Mouse (Mus musculus): ENCODE data around the gene Cdpf1.
"Not testable (repeated sequence)": the region's sequence is repeated elsewhere in the genome, so short reads cannot be mapped to it uniquely, and the experiment has no call there.

The Cdpf1 gene

DNA sequence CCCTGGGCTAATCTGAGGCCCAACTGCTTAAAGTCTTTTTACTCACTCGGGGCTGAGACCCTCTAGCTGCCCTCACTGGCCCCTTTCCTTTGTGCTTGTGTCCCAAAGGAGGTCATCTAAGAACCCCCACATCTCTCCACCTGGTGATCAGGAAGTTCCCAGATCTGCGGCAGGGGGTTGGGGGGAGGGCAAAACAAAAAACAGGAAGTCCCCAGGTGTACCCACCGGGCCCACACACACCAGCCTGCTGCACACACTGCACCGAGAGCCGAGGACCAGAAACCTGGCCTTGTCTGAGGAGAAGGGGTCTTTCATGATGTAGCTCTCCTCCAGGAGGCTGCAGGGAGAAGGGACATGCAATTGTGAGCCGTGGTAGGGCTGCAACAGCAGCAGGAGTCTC is 3.5 kb downstream of the Cdpf1 start:
- DNase-seq (ENCODE audit: low spot score): no peak

DNA sequence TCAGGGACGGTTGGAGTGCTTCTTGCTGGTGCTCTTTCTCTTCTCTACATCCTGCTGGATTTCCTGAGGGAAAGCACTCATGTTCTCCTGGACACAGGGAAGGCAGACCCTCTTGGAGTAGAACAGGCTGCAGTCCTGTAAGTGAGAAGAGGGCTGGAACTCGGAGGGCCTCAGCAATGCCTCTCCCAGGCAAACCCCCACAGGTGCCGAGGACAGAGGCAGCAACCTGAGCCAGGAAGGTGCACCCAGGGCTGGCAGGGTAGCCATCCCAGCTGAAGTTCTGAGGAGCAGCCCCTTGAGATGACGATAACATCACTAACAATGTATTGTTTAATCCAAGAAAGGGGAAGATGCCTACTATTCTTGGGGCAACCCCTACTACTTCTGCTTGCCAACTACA is 4.1 kb downstream of the Cdpf1 start:
- DNase-seq (ENCODE audit: low spot score): no peak

DNA sequence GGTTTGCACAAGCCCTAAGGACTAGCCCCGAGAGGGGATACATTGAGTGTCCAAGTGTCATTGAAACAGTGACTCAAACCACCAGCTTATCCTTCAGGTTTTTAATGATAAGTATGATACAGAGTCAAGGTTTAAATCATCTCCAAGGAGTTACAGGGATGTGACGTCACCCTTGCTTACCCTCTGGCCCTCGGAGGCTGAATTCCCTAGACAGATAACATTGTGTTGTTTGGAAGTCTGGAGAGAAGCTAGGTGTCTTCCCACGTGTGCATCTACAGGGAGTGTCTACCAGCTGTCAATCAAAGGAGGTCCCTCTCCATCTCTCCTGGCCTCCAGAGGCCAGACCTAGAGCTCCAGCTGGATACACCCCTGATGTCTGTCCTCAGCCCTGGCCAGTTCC is 4.6 kb downstream of the Cdpf1 start:
- DNase-seq (ENCODE audit: low spot score): no peak

DNA sequence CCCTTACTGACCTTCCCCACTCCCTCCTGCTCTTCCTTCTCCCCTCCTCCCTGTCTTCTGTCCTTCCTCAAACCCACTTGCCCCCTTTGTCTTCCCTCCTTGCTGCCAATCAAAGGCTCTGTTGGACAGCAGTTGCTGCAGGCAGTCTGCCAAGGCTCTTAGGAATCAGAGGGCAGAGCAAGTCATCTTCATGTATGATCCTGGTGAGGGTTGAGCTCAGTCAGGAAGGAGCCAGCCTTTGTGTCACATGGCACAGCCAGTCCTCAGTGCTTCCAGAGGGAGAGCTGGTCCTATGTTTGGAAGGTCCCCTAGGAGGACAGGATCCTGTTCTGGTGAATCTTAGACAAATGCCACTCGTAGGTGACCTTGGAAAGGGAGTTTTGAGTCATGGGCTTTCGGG is 8.6 kb downstream of the Cdpf1 start:
- no peak for DNase-seq (ENCODE audit: low spot score)

DNA sequence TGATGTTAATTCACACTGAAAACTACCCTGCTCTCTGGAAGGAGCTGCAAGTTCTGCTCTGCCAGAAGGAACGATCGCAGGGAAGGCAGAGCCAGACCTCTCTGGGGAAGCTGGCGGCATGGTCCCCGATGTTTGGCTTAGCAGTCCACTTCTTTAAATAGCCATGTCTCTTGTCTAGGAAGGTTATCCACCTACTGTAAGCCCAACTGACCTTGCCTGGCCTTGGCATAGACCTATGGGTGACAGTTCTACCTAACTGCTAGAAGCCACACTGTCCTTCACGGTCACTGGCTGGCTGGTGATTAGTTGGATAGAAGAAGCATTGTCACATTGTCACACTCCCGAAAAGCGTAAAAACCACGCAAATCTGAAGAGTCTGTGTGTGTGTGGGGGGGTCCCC is 12.8 kb downstream of the Cdpf1 start:
- DNase-seq (ENCODE audit: low spot score): no peak

DNA sequence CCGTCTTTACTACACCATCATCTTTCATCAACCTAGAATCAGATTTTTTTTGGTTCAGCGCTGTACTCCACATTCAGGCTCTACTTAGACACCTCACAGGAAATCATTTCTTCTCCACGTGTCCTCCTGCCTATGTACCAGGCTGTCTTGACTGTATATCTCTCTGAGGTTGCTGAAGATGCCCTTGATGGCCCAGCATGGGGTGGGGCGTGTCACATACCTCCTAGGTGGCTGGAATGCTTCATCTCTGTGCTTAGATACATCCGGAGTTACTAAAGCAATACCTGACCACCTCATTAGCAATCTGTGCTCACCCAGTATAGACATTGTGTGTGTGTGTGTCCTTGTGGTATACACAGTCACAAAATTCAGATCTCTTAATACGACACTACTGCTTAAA is 16.0 kb downstream of the Cdpf1 start:
- no peak for DNase-seq (ENCODE audit: low spot score)

DNA sequence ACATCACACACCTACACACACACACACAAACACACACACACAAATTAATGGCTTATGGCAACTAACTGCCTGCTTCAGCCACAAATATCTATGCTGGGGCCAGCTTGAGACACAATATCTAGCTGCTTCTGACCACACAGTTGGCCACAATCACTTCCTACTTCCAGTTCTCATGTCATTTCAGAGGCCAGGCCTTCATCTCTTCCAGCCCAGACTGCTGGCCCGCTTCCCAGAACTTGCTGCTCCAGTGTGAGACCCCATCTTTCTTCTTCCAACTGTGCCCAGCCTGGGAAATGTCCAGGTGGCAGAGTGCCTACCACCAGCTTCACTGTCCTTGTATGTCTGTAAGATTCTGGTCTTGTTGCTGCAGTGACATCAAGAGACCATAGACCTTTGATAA is 18.7 kb downstream of the Cdpf1 start:
- no peak for DNase-seq (ENCODE audit: low spot score)

DNA sequence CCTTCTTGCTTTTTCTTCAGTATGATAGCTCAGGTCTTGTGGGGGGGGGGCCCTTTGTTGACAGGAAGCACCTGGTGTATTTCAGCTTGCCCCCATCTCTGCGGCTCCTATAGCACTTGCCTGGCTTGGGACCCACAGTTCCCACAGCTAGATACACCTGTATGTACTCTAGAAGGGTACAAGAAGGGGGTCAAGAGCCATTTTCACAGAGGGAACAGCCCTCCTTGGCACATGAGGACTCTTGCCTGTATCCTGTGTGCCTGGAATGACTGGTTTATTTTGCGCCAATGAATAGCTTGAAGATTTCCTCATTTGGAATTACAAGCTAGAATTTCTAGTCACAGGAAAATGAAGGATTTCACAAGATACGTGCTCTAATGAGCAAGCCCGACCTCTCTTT is 20.0 kb downstream of the Cdpf1 start:
- DNase-seq (ENCODE audit: low spot score): no peak

DNA sequence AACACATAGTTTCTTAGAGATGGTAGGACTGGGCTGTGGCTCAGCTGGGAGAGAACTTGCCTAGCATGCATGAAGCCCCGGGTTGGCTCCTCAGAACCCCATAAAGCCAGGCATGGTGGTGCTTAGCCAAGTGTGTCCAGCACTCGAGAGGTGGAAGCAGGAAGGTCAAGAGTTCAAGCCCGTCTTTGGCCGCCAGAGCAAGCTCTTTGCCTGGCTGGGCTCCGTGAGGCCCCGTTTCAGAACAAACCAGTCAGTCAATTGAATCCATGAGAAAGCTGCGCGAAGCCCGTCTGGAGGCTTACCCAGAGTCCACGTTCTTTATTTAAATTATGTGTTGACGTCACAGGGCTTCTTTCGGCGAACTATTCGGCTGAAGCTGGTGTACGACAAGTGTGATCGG is 22.9 kb downstream of the Cdpf1 start:
- no peak for DNase-seq (ENCODE audit: low spot score)

DNA sequence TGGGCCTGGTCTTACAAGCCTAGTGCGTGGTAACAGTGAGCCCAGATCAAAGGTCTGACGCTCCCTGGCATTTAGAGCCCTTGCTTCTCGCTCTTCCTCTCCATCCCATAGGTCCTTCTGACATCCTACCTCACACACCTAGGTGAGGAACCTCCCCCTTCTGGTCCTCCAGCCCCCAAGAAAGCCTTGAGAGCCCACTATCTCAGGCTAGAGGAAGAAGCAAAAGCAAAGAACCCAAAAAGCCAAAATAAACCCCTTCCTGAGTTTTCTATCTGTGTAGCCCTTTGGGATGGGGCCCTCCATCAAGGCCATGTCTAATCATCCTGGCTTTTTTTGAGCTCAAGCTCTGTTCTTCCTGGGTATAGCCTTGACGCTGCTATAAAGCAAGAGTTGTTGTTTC is 23.4 kb downstream of the Cdpf1 start:
- no peak for DNase-seq (ENCODE audit: low spot score)

DNA sequence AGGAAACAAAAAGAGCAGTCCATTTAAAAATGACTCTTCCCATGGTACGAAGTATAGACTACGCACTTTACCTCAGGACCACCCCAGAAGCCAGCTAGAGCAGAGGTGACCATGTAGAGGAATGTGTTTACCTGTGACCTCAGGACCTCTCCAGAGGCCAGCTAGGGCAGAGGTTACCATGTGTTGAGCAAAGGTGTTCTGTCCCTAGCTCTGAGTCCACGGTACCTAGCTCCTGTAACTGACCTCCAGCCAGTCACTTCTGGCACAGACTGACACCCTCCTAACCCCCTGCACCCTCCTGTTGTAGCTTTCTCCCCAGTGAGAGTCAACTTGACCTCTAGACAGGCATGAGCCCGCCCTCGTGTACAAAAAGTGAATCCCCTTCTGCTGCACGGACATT is 24.0 kb downstream of the Cdpf1 start:
- DNase-seq (ENCODE audit: low spot score): no peak

DNA sequence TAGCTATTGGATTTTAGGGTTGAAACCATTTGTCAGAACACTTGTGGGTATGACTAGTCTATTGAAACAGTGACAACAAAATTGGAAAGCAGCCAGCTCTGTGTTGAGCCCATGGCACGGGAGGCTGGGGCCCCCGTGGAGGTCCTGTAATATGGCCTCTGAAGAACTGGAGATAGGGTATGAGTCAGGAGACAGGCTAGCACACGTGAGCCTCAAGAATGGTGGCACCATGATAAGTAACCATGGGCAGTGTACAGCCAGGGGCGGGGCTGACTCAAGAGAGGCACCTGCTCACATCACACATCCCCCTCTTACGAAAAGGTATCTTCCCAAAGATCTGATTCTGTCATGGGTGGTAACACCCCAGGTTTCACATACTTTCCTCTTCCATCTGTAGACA is 24.8 kb downstream of the Cdpf1 start:
- DNase-seq (ENCODE audit: low spot score): no peak

DNA sequence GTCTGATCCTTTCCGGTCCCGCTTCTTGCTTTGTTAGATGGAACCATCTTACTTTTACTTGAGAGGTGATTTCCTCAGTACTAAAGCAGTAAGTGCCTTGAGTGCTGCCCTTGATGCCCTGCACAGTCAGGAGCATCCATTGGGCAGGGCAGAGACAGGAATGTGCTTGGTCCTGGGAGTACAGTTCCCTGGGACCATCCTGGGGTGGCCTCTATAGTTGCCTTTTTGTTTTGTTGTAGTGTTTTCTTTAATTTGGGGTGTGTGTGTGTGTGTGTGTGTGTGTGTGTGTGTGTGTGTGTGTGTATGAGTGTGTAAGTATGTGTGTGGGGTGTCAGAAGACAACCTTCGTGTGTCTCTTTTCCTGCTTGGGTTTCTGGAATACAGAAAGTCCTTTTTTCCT is 27.2 kb downstream of the Cdpf1 start:
- DNase-seq (ENCODE audit: low spot score): no peak

DNA sequence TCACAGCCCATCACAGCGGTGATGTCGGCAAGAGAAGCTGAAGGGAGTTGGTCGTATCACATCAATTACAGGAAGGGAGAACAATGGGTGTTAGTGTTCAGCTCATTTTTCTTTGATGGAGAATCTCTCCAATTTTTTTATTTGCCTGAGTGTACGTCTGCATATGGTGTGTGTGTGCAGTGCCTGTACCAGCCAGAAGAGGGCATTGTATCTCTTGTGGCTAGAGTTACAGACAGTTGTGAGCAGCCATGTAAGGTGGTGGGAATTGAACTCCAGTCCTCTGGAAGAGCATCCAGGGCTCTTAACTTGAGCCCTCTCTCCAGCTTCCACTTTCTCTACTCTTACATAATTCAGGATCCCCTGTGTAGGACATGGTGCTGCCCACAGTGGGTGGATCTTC is 28.4 kb downstream of the Cdpf1 start:
- no peak for DNase-seq (ENCODE audit: low spot score)

DNA sequence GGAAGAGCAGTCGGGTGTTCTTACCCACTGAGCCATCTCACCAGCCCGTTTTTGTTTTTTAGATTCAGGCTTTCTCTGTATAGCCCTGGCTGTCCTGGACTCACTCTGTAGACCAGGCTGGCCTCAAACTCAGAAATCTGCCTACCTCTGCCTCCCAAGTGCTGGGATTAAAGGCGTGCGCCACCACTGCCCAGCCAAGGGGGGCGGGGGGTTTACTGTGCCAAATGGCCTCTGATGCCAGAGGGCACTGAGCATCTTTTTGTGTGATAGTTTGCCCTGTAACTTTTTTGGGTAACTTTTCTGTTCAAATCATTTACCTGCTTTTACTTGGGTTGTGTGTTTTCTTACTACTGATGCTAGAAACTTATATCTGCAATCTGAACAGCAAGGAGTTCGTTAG is 32.6 kb downstream of the Cdpf1 start:
- DNase-seq (ENCODE audit: low spot score): not testable (repeated sequence)

DNA sequence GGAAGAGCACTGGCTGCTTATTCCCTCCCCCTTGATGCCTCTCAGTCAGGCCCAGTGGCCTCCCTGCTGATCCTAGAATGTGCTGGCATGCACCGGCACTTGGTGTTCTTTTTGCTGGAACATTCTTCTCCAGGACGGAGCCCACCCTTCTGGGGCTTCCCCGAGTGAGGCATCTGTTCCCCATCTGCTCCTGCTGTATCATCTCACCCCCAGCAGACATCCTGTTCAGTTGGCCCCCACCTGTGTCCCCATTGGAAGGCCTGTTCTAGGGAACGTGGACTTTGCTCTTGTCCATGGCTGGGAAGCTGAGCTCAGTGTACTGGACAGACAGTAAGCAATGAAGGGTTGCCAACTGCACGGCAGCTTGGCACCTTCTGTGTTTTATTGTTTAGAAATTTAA is 34.7 kb downstream of the Cdpf1 start:
- no peak for DNase-seq (ENCODE audit: low spot score)

DNA sequence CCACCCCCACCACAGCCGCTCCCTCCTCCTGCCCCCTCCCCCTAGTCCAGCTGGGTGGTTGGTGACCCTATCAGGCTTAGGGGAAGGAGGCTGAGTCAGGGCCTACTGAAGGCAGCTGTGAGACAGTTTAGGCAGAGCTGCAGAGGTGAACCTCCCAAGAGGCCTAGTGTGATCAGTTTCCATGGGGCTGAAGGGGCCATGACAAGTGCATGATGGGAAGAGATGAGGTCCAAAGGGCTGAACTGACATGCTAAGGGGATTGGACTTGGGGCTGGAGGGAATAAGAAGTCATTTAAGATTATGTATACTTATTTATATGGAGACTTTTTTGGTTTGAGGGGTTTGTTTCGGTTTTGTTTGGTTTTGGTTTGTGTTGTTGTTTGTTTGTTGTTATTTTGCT is 35.3 kb downstream of the Cdpf1 start:
- DNase-seq (ENCODE audit: low spot score): no peak

DNA sequence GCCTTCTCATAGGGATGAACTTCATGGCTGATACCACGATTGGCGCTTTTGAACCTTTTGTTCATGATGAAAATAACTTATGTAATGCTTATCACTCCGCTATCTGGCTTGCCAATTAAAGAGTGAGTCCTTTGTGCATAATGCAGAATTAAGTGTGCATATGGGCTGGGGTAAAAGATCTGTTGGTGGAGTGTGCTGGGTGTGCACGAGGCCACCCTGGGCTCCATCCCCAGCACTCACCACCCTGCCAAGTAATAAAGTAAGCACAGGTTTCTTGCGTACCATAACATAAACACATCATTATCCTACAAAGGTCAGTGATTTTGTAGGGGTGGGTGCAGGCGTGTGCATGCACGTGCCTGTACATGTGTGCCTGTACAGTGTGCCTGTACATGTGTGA is 36.5 kb downstream of the Cdpf1 start:
- no peak for DNase-seq (ENCODE audit: low spot score)

DNA sequence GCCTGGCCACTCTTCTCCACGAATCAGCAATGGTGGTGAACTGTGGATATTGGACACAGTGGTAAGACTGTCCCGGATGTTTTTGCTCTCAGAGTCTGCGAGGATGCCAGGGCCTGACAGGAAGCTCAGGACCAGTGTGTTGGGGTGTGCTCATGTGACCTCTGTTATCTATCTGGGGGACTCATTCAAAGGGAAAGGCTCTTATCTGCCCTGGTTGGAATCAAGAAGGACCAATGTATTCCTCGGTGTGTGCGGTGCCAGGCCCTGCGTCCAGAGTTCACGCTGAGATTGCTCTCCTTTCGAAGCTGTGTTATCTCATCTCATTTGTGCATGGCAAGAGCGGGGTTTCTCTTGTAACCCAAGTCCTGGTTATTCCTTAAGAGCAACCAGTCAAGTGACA is 37.1 kb downstream of the Cdpf1 start:
- no peak for DNase-seq (ENCODE audit: low spot score)

DNA sequence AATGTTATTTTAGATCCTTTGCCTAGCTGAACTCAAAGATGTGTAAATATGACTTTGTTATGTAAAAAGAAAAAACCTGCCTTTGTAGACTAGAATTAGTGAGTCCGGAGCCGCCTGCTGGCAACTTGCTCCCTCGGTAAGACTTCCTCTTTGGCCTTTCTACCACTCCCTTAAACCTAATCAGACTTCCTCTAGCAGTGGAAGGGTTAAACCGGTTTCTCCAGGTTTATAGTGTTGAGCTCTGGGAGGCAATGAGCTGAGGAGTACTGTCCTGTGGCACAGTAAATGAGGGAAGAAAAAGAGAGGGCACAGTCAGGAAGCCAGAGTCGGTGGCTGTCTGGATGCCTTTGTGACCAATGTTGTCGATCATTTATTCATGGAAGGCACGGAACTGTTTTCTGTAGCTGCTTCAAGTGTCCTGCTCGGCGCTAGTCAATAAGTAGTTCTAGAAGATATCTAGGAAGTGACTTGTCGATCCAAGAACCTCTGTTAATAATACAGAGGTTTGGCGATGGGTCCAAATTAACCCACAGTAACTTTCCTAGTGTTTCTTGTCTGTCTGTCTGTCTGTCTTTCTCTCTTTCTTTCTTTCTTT is 39.3 kb downstream of the Cdpf1 start:
- DNase-seq (ENCODE audit: low spot score): no peak

DNA sequence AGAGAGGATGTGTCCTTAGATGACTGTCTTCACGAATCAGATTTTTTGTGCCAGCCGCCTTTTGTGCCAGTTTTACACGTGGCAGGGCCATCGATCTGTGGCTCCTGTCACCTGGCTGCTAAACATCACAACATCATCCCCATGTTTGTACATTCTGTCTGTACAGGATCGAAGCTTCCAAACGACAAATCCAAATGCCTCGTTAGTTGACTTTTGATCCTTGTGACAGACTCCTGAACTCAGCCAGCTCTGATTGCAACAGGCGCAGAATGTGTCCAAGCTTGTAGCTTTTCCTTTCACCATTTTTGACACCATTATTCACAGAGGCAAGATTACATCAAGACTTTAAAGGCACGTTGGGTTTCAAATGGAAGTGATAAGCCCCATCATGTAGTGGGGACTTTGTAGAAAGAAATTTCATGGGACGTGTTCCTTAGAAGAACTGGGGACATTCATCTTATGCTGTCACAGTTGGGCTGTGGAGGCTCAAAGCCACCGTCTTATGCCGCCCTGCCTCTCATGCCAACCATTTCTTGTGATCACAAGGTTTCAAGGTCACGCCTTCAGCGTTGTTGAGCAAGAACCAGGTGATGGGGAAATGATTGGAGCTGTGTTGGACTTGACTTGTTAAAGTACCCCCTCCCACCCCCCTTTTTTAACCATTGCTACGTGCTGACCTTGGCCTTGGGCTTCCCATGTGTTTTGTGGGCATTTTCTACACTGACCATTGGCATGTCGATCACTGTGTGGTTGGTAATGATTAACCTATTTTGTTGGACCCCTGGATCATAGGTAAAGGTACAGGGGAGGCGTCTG is 40.0 kb downstream of the Cdpf1 start:
- no peak for DNase-seq (ENCODE audit: low spot score)

DNA sequence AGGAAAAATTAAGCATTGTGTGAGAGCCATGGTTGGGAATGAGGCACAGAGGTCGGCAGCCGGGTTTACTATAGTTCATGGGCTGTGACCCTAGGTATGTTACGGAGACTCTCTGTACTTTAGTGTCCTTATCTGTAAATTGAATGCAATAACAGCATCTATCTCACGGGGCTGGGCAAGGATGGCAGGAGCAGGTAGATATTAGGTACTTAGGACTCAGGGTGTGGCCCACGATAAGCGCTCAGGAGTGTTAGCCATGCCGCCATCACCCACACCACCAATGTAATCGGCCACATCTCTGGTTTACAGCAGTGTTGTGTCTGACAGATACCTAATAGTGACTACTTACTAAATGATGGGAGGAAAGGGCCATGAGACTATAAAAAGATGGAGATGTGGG is 42.5 kb downstream of the Cdpf1 start:
- DNase-seq (ENCODE audit: low spot score): no peak

DNA sequence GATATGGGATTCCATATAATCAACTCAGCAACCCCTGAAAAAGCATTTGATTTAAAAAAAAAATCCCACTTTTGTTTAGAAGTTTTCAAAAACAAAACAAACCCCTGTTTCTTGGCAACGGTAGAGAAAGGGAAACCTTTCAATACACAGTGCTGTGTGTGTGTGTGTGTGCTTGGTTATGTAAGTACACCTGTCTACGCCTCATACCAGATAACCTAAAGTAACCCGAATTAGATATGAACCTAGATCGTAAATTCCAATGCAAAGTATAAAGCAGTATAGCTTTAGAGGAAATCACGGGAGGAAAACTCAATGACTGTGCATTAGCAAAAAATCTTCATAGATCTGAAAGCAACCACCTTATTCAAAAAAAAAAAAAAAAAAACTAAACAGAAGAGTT is 44.8 kb downstream of the Cdpf1 start:
- DNase-seq (ENCODE audit: low spot score): no peak

DNA sequence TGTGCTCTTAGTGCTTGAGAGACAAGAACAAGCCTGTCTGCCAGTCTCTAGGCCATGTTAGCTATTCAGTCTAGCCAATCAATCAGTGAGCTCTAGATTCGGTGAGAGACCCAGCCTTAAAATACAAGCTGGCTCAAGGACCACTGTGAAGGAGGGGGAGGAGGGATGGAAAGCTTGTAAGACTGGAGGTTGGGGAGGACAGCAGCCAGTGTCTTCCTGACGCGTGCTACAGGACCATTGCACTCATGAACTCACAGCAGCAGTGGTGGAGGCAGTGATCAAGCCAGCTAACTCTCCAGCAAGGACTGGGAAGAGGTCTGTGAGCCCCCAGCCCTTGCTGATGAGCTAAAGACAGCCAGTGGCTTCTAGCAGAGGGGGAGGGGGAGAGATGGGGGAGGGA is 46.5 kb downstream of the Cdpf1 start:
- DNase-seq (ENCODE audit: low spot score): no peak

Data from spleen, adult 12 weeks (tissue).